Mouse (Mus musculus) urinary bladder, postnatal 25 days (tissue): ENCODE data around the gene Pdc.
"Not testable (repeated sequence)": the region's sequence is repeated elsewhere in the genome, so short reads cannot be mapped to it uniquely, and the experiment has no call there.

Source experiments
- DNase-seq: peaks from one replicate; pipeline ENCODE4 v3.0.0; 2022; ENCODE audit warnings: low spot score

Pdc gene

DNA sequence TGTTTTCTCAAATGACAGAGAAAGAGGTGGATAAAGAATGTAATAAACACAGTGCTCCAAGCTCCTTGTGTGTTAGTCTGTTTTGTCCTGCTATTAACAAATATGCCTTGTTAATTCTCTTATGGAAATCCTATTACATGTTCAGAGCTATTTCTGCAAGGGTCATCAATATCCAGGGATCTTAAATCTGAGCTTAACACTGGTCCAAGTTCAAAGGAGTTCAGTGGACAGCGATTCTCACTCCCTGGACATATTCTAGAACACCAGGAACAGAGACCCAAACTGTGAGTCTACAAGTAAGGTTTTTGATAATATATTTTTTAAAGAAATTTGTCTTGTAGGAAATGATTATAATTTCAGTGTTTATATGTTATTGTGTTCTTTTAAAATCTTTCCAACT lies at the start of gene Pdc:
Pdc (plus strand) TSS at position 213 of the 400 bp plus-strand sequence.
- no peak for DNase-seq

DNA sequence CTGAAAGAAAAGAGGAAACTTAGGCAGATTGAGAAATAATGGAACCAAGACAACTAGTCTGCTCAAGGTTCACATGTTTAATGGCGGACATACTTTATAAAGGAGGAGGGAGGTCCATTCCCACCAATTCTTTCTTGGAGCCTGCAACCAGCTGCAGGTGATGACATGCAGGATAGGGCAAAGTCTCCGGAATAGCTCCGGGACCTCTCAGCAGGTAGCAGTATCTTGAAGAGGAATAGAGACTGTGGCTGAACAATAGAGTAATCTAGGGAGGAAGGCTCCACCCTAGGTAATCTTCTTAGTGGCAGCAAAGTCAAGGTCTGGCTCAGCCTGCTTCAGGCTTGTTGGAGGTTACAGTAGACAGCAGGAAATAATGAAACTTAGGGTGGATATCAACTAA lies 25.2 kb upstream of the Pdc start:
- DNase-seq, result not testable (repeated sequence)

DNA sequence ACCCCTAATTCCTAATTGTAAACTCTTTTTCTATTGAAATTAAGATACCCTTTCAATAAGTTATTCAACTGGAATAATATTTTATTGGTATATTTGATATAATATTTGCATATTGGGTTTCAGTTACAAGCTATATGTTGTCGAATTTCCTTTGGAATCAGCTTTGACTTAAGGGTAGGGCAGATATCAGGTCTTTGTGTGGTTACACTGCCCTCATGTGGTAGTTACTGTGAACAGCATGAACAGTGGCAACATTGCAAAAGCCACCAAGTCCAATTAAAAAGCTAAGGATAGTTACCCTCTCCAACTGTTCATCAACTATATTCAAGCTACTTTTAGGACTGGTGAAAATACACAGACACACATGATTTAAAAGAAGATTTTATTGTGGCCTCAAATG lies 11.6 kb upstream of the Pdc start:
- peak; percentile 4 for DNase-seq

DNA sequence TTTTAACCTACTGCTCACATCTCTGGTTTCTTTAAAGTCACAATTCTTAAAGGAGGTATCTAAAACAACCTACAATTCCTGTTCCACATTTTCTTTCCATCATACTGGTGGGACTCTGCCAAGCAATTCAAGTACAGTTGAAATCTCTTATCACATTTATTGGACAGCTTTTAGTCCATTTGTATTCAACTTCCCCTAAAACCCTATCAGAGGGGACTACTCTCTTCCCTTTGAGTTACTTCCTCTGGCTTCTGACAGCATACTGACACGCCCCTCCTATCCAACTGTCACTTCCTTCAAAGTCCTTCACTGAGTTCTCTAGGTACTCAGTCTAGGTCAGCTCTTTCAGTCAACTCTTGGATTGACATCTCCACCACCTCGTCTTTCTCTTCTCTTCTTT lies 15.9 kb downstream of the Pdc start:
- no peak for DNase-seq

DNA sequence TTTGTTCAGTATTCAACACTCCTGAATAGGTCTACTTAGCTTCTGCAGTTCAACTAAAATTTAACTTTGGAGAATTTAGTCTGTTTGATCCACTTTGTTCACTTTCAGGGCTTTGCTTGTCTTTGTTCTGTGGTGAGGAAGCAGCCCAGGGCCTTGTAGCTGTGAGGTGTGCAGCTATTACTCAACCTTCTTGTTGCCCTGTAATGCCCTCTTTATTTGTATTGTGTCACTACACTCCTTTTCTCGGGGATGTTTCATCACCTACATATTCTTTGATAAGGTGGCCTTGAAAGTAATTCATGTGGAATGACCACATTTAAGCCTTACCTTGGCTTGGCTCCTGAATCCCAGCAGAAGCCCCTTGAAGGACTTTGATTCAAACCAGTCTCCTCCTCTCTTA lies 41.6 kb downstream of the Pdc start:
- no peak for DNase-seq

DNA sequence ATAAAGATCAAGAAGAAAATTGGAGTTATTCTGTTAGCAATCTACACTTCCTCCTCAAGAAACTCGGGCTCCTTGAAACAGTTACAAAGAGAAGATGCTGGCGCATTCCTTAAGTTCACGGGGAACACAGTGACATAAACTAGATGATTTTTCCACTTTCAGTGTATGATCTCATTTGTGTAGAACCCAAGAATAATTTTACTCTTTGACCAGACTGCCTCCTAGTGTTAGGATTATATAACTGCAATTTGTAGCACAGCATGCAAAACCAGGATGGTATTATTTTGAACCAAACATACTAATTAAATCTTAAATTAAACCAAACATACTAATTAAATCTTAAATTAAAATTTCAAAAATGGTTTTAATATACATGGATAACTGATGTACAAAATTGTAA lies 53.7 kb downstream of the Pdc start:
- no peak for DNase-seq

DNA sequence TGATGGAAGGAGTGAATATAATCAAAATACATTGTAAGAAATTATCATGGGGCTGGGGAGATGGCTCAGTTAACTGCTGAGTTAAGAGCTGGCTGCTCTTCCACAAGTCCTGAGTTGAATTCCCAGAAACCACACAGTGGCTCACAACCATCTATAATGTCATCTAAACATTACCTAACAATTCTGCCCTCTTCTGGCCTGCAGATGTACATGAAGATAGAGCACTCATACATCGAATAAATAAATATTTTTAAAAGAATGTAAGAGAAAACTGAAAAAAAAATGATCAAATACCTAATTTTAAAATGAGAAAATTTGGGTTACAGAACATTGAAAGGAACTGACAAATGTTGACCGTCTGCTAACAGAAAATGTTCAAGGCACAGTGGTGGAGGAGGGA lies 55.0 kb downstream of the Pdc start:
- DNase-seq, result no peak
